Mouse (Mus musculus): Measurements from ENCODE around the gene Olfml2b.

GRCm38 (mm10) chr1:170729267-170729962 lies 85.1 kb downstream of the Olfml2b start:
- TF ChIP-seq CTCF (IDR thresholded peaks at IDR 0.05; ENCODE audit: low read depth) = no peak
- TF ChIP-seq EP300 (optimal IDR thresholded peaks at IDR 0.05) = no peak
